Mouse (Mus musculus): ENCODE data around the gene Vmn1r68.
A peak's percentile ranks its signal among the peaks of the same experiment; 100 is the strongest.

Vmn1r68 gene

DNA sequence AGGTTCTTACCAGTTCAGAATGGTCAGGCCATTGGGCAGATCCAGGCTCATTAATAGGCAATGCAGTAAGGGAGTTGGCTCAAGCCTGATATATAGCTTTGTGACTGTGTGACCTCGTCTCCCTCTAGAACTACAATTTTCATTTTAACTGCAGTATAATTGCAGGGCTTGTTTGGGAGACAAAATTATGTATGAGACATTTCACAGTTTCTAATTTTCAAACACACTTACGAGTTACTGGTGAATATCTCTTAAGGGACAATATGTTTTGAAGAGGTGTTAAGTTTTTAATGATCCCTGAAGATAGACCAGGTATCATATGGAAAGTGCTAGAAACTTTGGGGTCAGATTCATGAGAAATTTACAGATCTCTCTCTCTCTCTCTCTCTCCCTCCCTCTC, at the start of gene Vmn1r68:
Gene Vmn1r68 (minus strand): TSS at position 101 of the 400 bp plus-strand sequence.
- DNase-seq (ENCODE audit: low spot score) = no peak

GRCm38 (mm10) chr7:10495578-10495977, 62.7 kb downstream of the Vmn1r68 start:
- DNase-seq (ENCODE audit: low spot score) = no peak

- DNase-seq (ENCODE audit: low spot score) = peak; percentile 20
These were observed 63.3 kb downstream of the Vmn1r68 start, which contains the start of gene Zik1 for GRCm38 (mm10) chr7:10494786-10495521. Gene Zik1, minus strand, starts transcription at chr7:10495394.

GRCm38 (mm10) chr7:10480588-10481233, 77.6 kb downstream of the Vmn1r68 start:
- DNase-seq (ENCODE audit: low spot score) = no peak

DNA sequence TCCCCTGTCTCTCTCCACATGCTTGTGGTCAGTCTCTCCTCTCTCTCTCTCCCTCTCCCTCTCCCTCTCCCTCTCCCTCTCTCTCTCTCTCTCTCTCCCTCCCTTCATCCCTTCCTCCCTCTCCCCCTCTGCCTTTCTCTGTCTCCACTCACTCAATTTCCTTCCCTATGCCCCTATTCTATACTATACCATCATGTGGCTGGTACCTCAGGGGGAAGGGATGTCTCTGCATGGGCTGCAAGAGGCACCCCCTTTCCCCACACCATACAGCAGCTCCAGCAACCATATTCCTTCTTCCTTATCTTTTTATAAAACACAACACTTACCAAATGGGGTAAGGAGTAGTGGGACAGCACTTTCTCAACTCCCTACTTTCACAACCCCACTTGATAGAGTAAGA, 78.5 kb downstream of the Vmn1r68 start:
- no peak for DNase-seq (ENCODE audit: low spot score)

- DNase-seq (ENCODE audit: low spot score) = no peak
These were observed 100.1 kb downstream of the Vmn1r68 start for GRCm38 (mm10) chr7:10458166-10458565.

Measured in ovary, adult 18-20 months (tissue).